Mouse (Mus musculus) midbrain, embryonic 12.5 days (tissue): ENCODE measurements around the gene Hist1h3f. TPM values are rescaled to one million over a fixed set of nuclear protein-coding genes. Genes with fewer than 3 reads are reported as not detected.

Experiments
- ATAC-seq: fragments of 200-750 bp; cut with Nextera tagmentation; 2 replicates; pipeline ENCODE4 v1.8.0; 2017; ENCODE audit warnings: low read depth, moderate TSS enrichment, moderate library complexity; ENCODE audit not compliant: low FRiP score
- H3K27ac ChIP-seq: fragments of 300-500 bp; sonication (generic); replicated peaks from 2 replicates; pipeline ENCODE4 v1.5.1; 2016; ENCODE audit warnings: mild to moderate bottlenecking
- H3K27me3 ChIP-seq: fragments of 300-500 bp; sonication (generic); 2 replicates; pipeline ENCODE4 v1.6.1; 2016; ENCODE audit warnings: mild to moderate bottlenecking
- H3K36me3 ChIP-seq: fragments of 300-500 bp; sonication (generic); 2 replicates; pipeline ENCODE4 v1.6.1; 2016
- H3K4me1 ChIP-seq: fragments of 300-500 bp; sonication (generic); 2 replicates; pipeline ENCODE4 v1.6.1; 2016
- H3K4me2 ChIP-seq: fragments of 300-500 bp; sonication (generic); replicated peaks from 2 replicates; pipeline ENCODE4 v1.6.1; 2016; ENCODE audit warnings: mild to moderate bottlenecking, moderate library complexity
- H3K4me3 ChIP-seq: fragments of 300-500 bp; sonication (generic); 2 replicates; pipeline ENCODE4 v1.5.1; 2016; ENCODE audit warnings: mild to moderate bottlenecking
- H3K9ac ChIP-seq: fragments of 300-500 bp; sonication (generic); replicated peaks from 2 replicates; pipeline ENCODE4 v1.6.1; 2016; ENCODE audit warnings: mild to moderate bottlenecking, moderate library complexity
- H3K9me3 ChIP-seq: fragments of 300-500 bp; sonication (generic); 2 replicates; pipeline ENCODE4 v1.6.1; 2016; ENCODE audit warnings: mild to moderate bottlenecking
- WGBS: fragments of 180-500 bp; shearing (Covaris S2); methylation state at CpG from one replicate; pipeline ENCODE4 v1.1.7; 2016; 5-methylcytosine and 5-hydroxymethylcytosine counted together
- polyA plus RNA-seq: library from polyadenylated mRNA; unstranded; fragments of >200 nt; fragmentation: Nextera tagmentation; extraction: Ambion mirVana; gene quantifications from 2 replicates; pipeline ENCODE4 v1.2.1, GENCODE M21; 2016

Gene Hist1h3f
- 1.0 and 1.3 TPM in 2 replicates for polyA plus RNA-seq

- H3K4me2 ChIP-seq = peak within 1 kb of the TSS; percentile 63
- H3K4me1 ChIP-seq = peaks cover 6% of the 10 kb centered on the region
- peak; percentile 94 for ATAC-seq
- no peaks in the 10 kb centered on the region for H3K36me3 ChIP-seq
- peak within 1 kb of the TSS; percentile 51 for H3K4me3 ChIP-seq
- 1% methylated on average over 24 of the region's 45 CpGs for WGBS
- H3K27ac ChIP-seq = peak within 1 kb of the TSS; percentile 92
- H3K9ac ChIP-seq = peak within 1 kb of the TSS; percentile 59
- no peaks in the 10 kb centered on the region for H3K27me3 ChIP-seq
- H3K9me3 ChIP-seq = no peaks in the 10 kb centered on the region
Observed at GRCm38 (mm10) chr13:23543965-23544786, at the start of gene Hist1h3f. Gene Hist1h3f (plus strand): TSS chr13:23544052.

- Histone ChIP-seq H3K4me3 (no peak overlapping the region), H3K4me1 (peaks cover 24% of the 10 kb centered on the region), H3K36me3 (no peaks in the 10 kb centered on the region), H3K4me2 (no peak overlapping the region), H3K27me3 (peaks cover 18% of the 10 kb centered on the region), H3K9me3 (no peaks in the 10 kb centered on the region), H3K9ac (no peak overlapping the region), H3K27ac (no peak overlapping the region)
- ATAC-seq = no peak
- 80% methylated on average over 6 of the region's 6 CpGs for WGBS
Observed at GRCm38 (mm10) chr13:23495526-23495925, 48.3 kb upstream of the Hist1h3f start.

- Histone ChIP-seq H3K9ac (no peak overlapping the region), H3K27me3 (peaks cover 18% of the 10 kb centered on the region), H3K4me1 (peaks cover 20% of the 10 kb centered on the region; the same call in 1 of the 2 replicates), H3K4me3 (peak overlapping the region; percentile 16), H3K36me3 (no peaks in the 10 kb centered on the region), H3K27ac (no peak overlapping the region), H3K4me2 (peak overlapping the region; percentile 42), H3K9me3 (no peaks in the 10 kb centered on the region)
- no peak for ATAC-seq
- whole genome bisulfite sequencing = 1% methylated on average over 19 of the region's 19 CpGs
Observed at GRCm38 (mm10) chr13:23497656-23498321, 46.1 kb upstream of the Hist1h3f start.

GRCm38 (mm10) chr13:23498653-23499052, 45.2 kb upstream of the Hist1h3f start:
- no peak for ATAC-seq
- peak overlapping the region; percentile 42 for H3K4me2 ChIP-seq
- H3K9me3 ChIP-seq = no peaks in the 10 kb centered on the region
- 6% methylated on average over 10 of the region's 10 CpGs for WGBS
- no peak overlapping the region for H3K9ac ChIP-seq
- peak overlapping the region; percentile 16 for H3K4me3 ChIP-seq
- H3K36me3 ChIP-seq = no peaks in the 10 kb centered on the region
- peaks cover 18% of the 10 kb centered on the region for H3K27me3 ChIP-seq
- no peak overlapping the region for H3K27ac ChIP-seq
- H3K4me1 ChIP-seq = peaks cover 19% of the 10 kb centered on the region; the same call in 1 of the 2 replicates

- H3K27me3 ChIP-seq = peaks cover 15% of the 10 kb centered on the region
- H3K4me1 ChIP-seq = peaks cover 20% of the 10 kb centered on the region; the same call in 1 of the 2 replicates
- no peak for ATAC-seq
- 3% methylated on average over 7 of the region's 7 CpGs for WGBS
- H3K36me3 ChIP-seq = no peaks in the 10 kb centered on the region
- H3K9ac ChIP-seq = no peak overlapping the region
- H3K4me3 ChIP-seq = no peak overlapping the region
- no peaks in the 10 kb centered on the region for H3K9me3 ChIP-seq
- no peak overlapping the region for H3K4me2 ChIP-seq
- no peak overlapping the region for H3K27ac ChIP-seq
Observed at GRCm38 (mm10) chr13:23499943-23500342, 43.9 kb upstream of the Hist1h3f start.

GRCm38 (mm10) chr13:23500424-23501200, 43.2 kb upstream of the Hist1h3f start:
- H3K4me1 ChIP-seq = peaks cover 26% of the 10 kb centered on the region; the same call in 1 of the 2 replicates
- H3K4me2 ChIP-seq = peak overlapping the region; percentile 32

GRCm38 (mm10) chr13:23501511-23501910, 42.3 kb upstream of the Hist1h3f start:
- H3K4me3 ChIP-seq = no peak overlapping the region
- peaks cover 15% of the 10 kb centered on the region for H3K27me3 ChIP-seq
- no peak for ATAC-seq
- H3K27ac ChIP-seq = no peak overlapping the region
- peak overlapping the region; percentile 32 for H3K4me2 ChIP-seq
- no peaks in the 10 kb centered on the region for H3K36me3 ChIP-seq
- no peaks in the 10 kb centered on the region for H3K9me3 ChIP-seq
- H3K9ac ChIP-seq = no peak overlapping the region
- H3K4me1 ChIP-seq = peaks cover 31% of the 10 kb centered on the region
- 20% methylated on average over 5 of the region's 5 CpGs for WGBS

More at GRCm38 (mm10) chr13:23500424-23501200, 43.2 kb upstream of the Hist1h3f start:
- H3K27me3 ChIP-seq = peaks cover 15% of the 10 kb centered on the region
- H3K9ac ChIP-seq = no peak overlapping the region
- WGBS = 1% methylated on average over 17 of the region's 17 CpGs
- no peak overlapping the region for H3K27ac ChIP-seq
- no peaks in the 10 kb centered on the region for H3K9me3 ChIP-seq
- no peak overlapping the region for H3K4me3 ChIP-seq
- ATAC-seq = peak; percentile 28; the same call in 1 of the 2 replicates
- H3K36me3 ChIP-seq = no peaks in the 10 kb centered on the region

- H3K4me3 ChIP-seq = no peak overlapping the region
- no peak overlapping the region for H3K9ac ChIP-seq
- peaks cover 31% of the 10 kb centered on the region for H3K4me1 ChIP-seq
Observed at GRCm38 (mm10) chr13:23502031-23502567, 41.8 kb upstream of the Hist1h3f start.

GRCm38 (mm10) chr13:23502916-23503315, 40.9 kb upstream of the Hist1h3f start:
- no peaks in the 10 kb centered on the region for H3K9me3 ChIP-seq
- peaks cover 19% of the 10 kb centered on the region for H3K27me3 ChIP-seq
- no peak overlapping the region for H3K9ac ChIP-seq
- WGBS = 35% methylated on average over 4 of the region's 4 CpGs
- no peak overlapping the region for H3K27ac ChIP-seq
- H3K4me2 ChIP-seq = no peak overlapping the region
- H3K4me3 ChIP-seq = no peak overlapping the region
- no peak for ATAC-seq
- no peaks in the 10 kb centered on the region for H3K36me3 ChIP-seq
- peaks cover 28% of the 10 kb centered on the region for H3K4me1 ChIP-seq

More at GRCm38 (mm10) chr13:23502031-23502567, 41.8 kb upstream of the Hist1h3f start:
- ATAC-seq = no peak
- Histone ChIP-seq H3K4me2 (peak overlapping the region; percentile 32; the same call in 1 of the 2 replicates), H3K9me3 (no peaks in the 10 kb centered on the region), H3K27me3 (peaks cover 15% of the 10 kb centered on the region), H3K36me3 (no peaks in the 10 kb centered on the region), H3K27ac (no peak overlapping the region)
- 30% methylated on average over 9 of the region's 9 CpGs for WGBS

- Histone ChIP-seq H3K4me2 (no peak overlapping the region), H3K9me3 (no peaks in the 10 kb centered on the region), H3K9ac (no peak overlapping the region), H3K4me1 (peaks cover 22% of the 10 kb centered on the region), H3K4me3 (no peak overlapping the region), H3K27ac (no peak overlapping the region), H3K36me3 (no peaks in the 10 kb centered on the region), H3K27me3 (peaks cover 12% of the 10 kb centered on the region)
- ATAC-seq = peak; percentile 45; the same call in 1 of the 2 replicates
- WGBS = 1% methylated on average over 9 of the region's 9 CpGs
Observed at GRCm38 (mm10) chr13:23503797-23504196, 40.1 kb upstream of the Hist1h3f start.

GRCm38 (mm10) chr13:23505662-23506345, 38.0 kb upstream of the Hist1h3f start:
- Histone ChIP-seq H3K4me3 (peak overlapping the region; percentile 25), H3K9ac (no peak overlapping the region), H3K27ac (no peak overlapping the region; the same call in 1 of the 2 replicates), H3K4me2 (peak overlapping the region; percentile 48), H3K9me3 (no peaks in the 10 kb centered on the region), H3K4me1 (peaks cover 19% of the 10 kb centered on the region), H3K36me3 (no peaks in the 10 kb centered on the region), H3K27me3 (peaks cover 4% of the 10 kb centered on the region; the same call in 1 of the 2 replicates)
- ATAC-seq = no peak
- WGBS = 3% methylated on average over 14 of the region's 14 CpGs
